Mouse (Mus musculus) splenic B cell, adult 2 months (primary cell): ENCODE measurements around the gene Pcsk6.

Source experiments
- DNase-seq: peaks from one replicate; pipeline ENCODE4 v3.0.0-alpha.2; 2011; ENCODE audit warnings: low read depth, low spot score
- H3K27me3 ChIP-seq: 2 replicates; pipeline ENCODE4 v1.6.1; 2012; ENCODE audit warnings: mild to moderate bottlenecking, low read length, moderate library complexity, mixed read lengths; ENCODE audit not compliant: control insufficient read depth, poor library complexity, insufficient read depth, severe bottlenecking
- H3K36me3 ChIP-seq: 2 replicates; pipeline ENCODE4 v1.6.1; 2012; ENCODE audit warnings: mild to moderate bottlenecking, low read length, moderate library complexity, mixed read lengths; ENCODE audit not compliant: control insufficient read depth, poor library complexity, insufficient read depth, severe bottlenecking

Gene Pcsk6

DNA sequence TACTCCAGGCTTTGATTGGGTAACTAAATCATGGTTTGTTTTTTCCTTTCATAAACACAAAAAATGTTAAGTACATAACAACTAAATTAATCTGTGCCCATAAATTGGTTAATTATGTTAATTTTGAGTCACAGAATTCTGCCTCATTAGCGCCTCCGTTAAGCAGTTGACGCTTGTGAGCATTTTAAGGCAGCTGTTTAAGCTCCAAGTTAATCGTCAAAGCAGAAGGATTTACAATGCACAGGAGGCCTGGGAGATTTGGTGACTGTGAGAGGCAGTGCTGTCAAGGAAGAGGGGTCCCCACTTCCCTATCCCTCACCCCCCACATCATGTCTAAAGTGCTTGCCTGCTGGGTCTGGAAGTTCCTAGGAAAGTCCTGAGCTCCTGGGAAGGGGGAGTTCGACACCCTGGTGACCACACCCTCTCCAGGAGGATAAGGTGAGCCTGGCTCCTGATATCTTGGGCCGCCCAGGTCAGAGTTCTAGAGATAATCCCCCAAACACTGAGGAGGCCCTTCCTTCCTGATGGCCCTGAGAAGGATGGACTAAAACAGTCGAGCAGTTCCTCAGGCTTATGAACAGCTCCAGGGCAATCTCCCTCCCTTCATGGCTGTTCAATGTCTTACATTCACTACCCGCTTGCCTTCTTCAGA, 83.9 kb downstream of the Pcsk6 start:
- no peaks in the 10 kb centered on the region for H3K27me3 ChIP-seq
- DNase-seq = no peak
- H3K36me3 ChIP-seq = no peaks in the 10 kb centered on the region

- Histone ChIP-seq H3K36me3 (no peaks in the 10 kb centered on the region), H3K27me3 (no peaks in the 10 kb centered on the region)
- no peak for DNase-seq
These were observed 84.9 kb downstream of the Pcsk6 start for GRCm38 (mm10) chr7:65946397-65946796.

- H3K27me3 ChIP-seq = no peaks in the 10 kb centered on the region
- H3K36me3 ChIP-seq = no peaks in the 10 kb centered on the region
- no peak for DNase-seq
These were observed 87.4 kb downstream of the Pcsk6 start for GRCm38 (mm10) chr7:65948891-65949290.

DNA sequence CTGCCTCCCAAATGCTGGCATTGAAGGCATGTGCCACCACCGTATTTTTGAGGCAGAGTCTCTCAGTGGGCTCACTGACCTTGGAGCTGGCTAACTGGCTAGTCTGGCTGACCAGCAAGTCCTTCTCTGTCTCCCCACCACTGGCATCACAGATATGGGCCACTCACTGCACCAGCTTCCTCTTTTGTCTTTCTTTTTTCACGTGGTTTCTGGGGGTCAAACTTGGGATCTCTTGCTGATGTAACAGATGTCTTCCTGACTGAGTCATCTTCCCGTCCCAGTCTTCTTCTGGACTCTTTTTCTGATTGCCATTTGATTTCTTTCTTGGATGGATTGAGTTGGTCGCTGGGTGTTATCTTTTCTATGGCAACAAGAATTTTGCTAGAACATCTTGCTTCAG, 93.0 kb downstream of the Pcsk6 start:
- Histone ChIP-seq H3K36me3 (no peaks in the 10 kb centered on the region), H3K27me3 (no peaks in the 10 kb centered on the region)
- no peak for DNase-seq

- Histone ChIP-seq H3K36me3 (no peaks in the 10 kb centered on the region), H3K27me3 (no peaks in the 10 kb centered on the region)
- no peak for DNase-seq
These were observed 94.0 kb downstream of the Pcsk6 start for GRCm38 (mm10) chr7:65955304-65956220.

DNA sequence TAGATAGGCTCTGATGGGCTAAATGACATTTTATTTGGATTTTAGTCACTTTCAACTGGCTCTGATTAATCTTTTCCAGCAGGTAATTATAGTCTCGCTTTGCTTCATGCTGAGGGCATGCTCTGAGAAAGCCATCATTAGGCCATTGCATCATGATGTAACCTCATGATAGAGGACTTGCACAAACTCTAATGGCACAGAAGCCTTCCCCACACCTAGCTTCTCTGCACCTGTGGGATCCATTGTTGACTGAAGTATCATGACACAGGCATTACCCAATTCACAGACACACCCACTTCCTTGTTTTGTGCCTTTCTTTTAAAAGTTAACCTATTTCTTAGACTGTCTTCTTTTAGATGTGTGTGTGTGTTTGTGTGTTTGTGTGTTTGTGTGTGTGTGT, 95.7 kb downstream of the Pcsk6 start:
- Histone ChIP-seq H3K36me3 (no peaks in the 10 kb centered on the region), H3K27me3 (no peaks in the 10 kb centered on the region)
- no peak for DNase-seq

- H3K27me3 ChIP-seq = no peaks in the 10 kb centered on the region
- no peaks in the 10 kb centered on the region for H3K36me3 ChIP-seq
- no peak for DNase-seq
These were observed 96.6 kb downstream of the Pcsk6 start for GRCm38 (mm10) chr7:65958105-65958504.

GRCm38 (mm10) chr7:65959221-65959924, 97.8 kb downstream of the Pcsk6 start:
- H3K27me3 ChIP-seq = no peaks in the 10 kb centered on the region
- no peak for DNase-seq
- no peaks in the 10 kb centered on the region for H3K36me3 ChIP-seq

DNA sequence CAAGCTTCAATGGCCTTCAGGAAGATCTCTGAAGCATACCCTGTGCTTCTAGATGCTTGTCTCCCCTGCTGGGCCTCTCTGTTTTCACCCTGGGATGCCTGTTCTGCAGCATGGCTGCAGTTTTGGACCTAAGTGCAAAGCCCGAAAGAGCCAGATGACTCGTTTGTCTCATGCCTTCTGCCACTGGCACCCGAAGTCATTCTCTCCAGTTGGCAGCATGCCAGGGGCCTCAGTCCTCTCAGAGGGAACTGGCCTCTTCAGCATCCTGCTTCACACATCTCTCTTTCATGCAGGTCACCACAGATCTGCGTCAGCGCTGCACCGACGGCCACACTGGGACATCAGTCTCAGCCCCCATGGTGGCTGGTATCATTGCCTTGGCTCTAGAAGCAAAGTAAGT, 101.1 kb downstream of the Pcsk6 start:
- no peaks in the 10 kb centered on the region for H3K36me3 ChIP-seq
- H3K27me3 ChIP-seq = no peaks in the 10 kb centered on the region
- DNase-seq = no peak

DNA sequence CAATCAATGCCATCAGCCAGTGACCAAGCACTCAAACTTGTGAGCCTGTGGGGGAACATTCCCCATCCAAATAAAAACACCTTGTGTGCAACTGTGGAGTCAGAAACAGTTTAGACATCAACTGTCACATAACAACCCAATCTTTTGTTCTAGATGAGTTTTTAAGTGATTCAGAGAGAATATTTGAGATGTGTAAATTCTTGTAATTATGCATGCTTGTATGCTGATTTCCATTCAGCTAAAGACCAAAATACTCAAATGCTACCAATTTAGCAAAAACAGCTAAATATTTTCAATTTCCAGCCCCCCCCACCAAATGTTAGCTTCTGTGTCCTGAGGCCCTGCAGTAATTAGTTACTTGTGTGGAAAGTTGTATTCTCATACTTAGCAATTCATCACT, 102.9 kb downstream of the Pcsk6 start:
- DNase-seq = no peak
- no peaks in the 10 kb centered on the region for H3K27me3 ChIP-seq
- no peaks in the 10 kb centered on the region for H3K36me3 ChIP-seq

- no peaks in the 10 kb centered on the region for H3K36me3 ChIP-seq
- no peak for DNase-seq
- H3K27me3 ChIP-seq = no peaks in the 10 kb centered on the region
These were observed 109.8 kb downstream of the Pcsk6 start for GRCm38 (mm10) chr7:65971301-65971700.

DNA sequence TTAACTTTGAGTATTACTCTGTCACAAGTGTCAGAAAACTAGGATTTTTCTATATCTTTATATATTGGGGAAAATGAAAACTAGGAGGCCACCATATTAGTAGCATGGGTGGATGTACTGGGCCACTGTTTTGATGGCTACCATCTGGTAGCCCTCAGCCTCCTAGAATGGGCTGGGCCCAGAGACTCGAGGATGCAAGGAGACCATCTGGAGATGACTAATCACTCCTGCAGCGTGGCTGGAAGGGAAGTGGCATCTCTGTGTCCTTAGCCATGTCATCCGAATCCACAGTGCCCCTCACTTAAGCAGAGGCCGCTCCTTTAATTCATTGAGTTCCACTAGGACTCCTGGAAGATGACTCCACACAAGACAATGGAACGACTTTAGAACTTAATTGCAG, 115.8 kb downstream of the Pcsk6 start:
- H3K36me3 ChIP-seq = no peaks in the 10 kb centered on the region
- DNase-seq = no peak
- H3K27me3 ChIP-seq = no peaks in the 10 kb centered on the region

- Histone ChIP-seq H3K27me3 (no peaks in the 10 kb centered on the region), H3K36me3 (no peaks in the 10 kb centered on the region)
- no peak for DNase-seq
These were observed 116.4 kb downstream of the Pcsk6 start for GRCm38 (mm10) chr7:65977977-65978376.

DNA sequence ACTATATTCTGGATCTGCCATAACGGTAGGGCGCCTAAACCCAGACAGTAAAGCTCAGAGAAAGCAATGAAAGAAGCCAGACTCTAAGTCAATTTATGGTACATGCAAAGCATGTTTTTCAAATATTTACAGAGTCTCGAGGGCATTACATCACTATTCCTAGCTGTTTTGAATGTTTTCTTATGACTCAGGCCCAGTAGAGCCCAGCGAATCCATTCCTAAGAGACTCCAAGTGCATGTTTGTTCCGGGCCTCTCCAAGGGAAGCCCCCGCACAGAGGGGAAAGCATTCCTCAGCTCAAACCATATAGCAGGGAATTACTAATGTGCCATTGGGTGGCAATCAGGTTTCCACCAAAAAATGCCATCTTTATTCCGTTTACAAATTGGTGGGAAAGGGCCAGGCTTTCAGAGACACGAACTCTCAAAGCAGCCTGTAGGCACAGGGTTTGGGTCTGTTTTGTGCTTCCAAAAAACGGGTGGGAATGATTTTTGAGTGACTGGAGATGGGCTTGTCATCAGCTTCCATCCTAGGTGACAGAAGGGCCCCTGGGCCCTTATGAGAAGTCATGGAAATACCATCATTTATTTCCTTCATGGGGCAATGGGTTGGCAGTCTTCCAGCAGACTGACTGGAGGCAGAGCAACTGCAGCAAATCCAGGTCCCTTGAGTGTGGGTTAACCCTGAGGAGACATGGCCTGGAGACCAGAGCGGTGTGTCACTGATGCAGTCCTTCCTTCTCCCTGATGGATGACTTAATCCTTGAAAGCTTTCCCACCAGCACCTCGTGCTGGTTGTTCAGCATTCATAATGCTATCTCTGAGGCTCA, 117.7 kb downstream of the Pcsk6 start:
- no peaks in the 10 kb centered on the region for H3K36me3 ChIP-seq
- DNase-seq = no peak

More for the DNA sequence above, 117.7 kb downstream of the Pcsk6 start:
- no peaks in the 10 kb centered on the region for H3K27me3 ChIP-seq
